Mouse (Mus musculus): Measurements from ENCODE around the gene Atp5f1.

Gene Atp5f1

GRCm38 (mm10) chr3:105932240-105933071 lies 27.4 kb downstream of the Atp5f1 start, which contains the start of gene I830077J02Rik:
TSS of gene I830077J02Rik (minus strand) at chr3:105932664.
- in situ Hi-C loops (cut with MboI; ENCODE audit: unreplicated experiment in 2 of 2), result no loop called here

GRCm38 (mm10) chr3:105931095-105931494 lies 28.8 kb downstream of the Atp5f1 start:
- in situ Hi-C loops (cut with MboI; ENCODE audit: unreplicated experiment in 2 of 2), result no loop called here

- in situ Hi-C loops (cut with MboI; ENCODE audit: unreplicated experiment in 2 of 2), result no loop called here
These were observed 30.1 kb downstream of the Atp5f1 start for GRCm38 (mm10) chr3:105929821-105930220.

GRCm38 (mm10) chr3:105928781-105929180 lies 31.1 kb downstream of the Atp5f1 start:
- in situ Hi-C loops (cut with MboI; ENCODE audit: unreplicated experiment in 2 of 2), result no loop called here

- in situ Hi-C loops (cut with MboI; ENCODE audit: unreplicated experiment in 2 of 2), result no loop called here
These were observed 31.7 kb downstream of the Atp5f1 start for GRCm38 (mm10) chr3:105928195-105928569.

- in situ Hi-C loops (cut with MboI; ENCODE audit: unreplicated experiment in 2 of 2), result no loop called here
These were observed 32.2 kb downstream of the Atp5f1 start for GRCm38 (mm10) chr3:105927561-105928194.

- in situ Hi-C loops (cut with MboI; ENCODE audit: unreplicated experiment in 2 of 2), result loop anchor here in 1 of 2 experiments (25.0 kb wide), 1 partner anchor 412 kb away; no protein-coding TSS in a partner anchor
These were observed 35.3 kb downstream of the Atp5f1 start for GRCm38 (mm10) chr3:105924616-105925015.

GRCm38 (mm10) chr3:105921959-105922358 lies 37.9 kb downstream of the Atp5f1 start:
- in situ Hi-C loops (cut with MboI; ENCODE audit: unreplicated experiment in 2 of 2), result loop anchor here in 1 of 2 experiments (25.0 kb wide), 1 partner anchor 410 kb away; no protein-coding TSS in a partner anchor

GRCm38 (mm10) chr3:105920743-105921142 lies 39.2 kb downstream of the Atp5f1 start:
- in situ Hi-C loops (cut with MboI; ENCODE audit: unreplicated experiment in 2 of 2), result loop anchor here in 1 of 2 experiments (25.0 kb wide), 1 partner anchor 408 kb away; no protein-coding TSS in a partner anchor

- in situ Hi-C loops (cut with MboI; ENCODE audit: unreplicated experiment in 2 of 2), result loop anchor here in 1 of 2 experiments (25.0 kb wide), 1 partner anchor 406 kb away; no protein-coding TSS in a partner anchor
These were observed 41.5 kb downstream of the Atp5f1 start for GRCm38 (mm10) chr3:105918355-105918745.

GRCm38 (mm10) chr3:105917656-105918354 lies 42.1 kb downstream of the Atp5f1 start:
- in situ Hi-C loops (cut with MboI; ENCODE audit: unreplicated experiment in 2 of 2), result loop anchor here in 1 of 2 experiments (25.0 kb wide), 1 partner anchor 406 kb away; no protein-coding TSS in a partner anchor

- in situ Hi-C loops (cut with MboI; ENCODE audit: unreplicated experiment in 2 of 2), result loop anchor here in 1 of 2 experiments (25.0 kb wide), 1 partner anchor 404 kb away; no protein-coding TSS in a partner anchor
These were observed 43.4 kb downstream of the Atp5f1 start for GRCm38 (mm10) chr3:105916455-105916854.

GRCm38 (mm10) chr3:105915281-105915680 lies 44.6 kb downstream of the Atp5f1 start:
- in situ Hi-C loops (cut with MboI; ENCODE audit: unreplicated experiment in 2 of 2), result loop anchor here in 1 of 2 experiments (25.0 kb wide), 1 partner anchor 403 kb away; no protein-coding TSS in a partner anchor

GRCm38 (mm10) chr3:105913839-105914681 lies 45.8 kb downstream of the Atp5f1 start:
- in situ Hi-C loops (cut with MboI; ENCODE audit: unreplicated experiment in 2 of 2), result loop anchor here in 1 of 2 experiments (25.0 kb wide), 1 partner anchor 402 kb away; no protein-coding TSS in a partner anchor

- in situ Hi-C loops (cut with MboI; ENCODE audit: unreplicated experiment in 2 of 2), result loop anchor here in 1 of 2 experiments (25.0 kb wide), 1 partner anchor 400 kb away; no protein-coding TSS in a partner anchor
These were observed 47.6 kb downstream of the Atp5f1 start for GRCm38 (mm10) chr3:105912097-105912880.

- in situ Hi-C loops (cut with MboI; ENCODE audit: unreplicated experiment in 2 of 2), result loop anchor here in 1 of 2 experiments (25.0 kb wide), 1 partner anchor 398 kb away; no protein-coding TSS in a partner anchor
These were observed 49.2 kb downstream of the Atp5f1 start for GRCm38 (mm10) chr3:105910519-105911190.

GRCm38 (mm10) chr3:105908976-105909375 lies 50.9 kb downstream of the Atp5f1 start:
- in situ Hi-C loops (cut with MboI; ENCODE audit: unreplicated experiment in 2 of 2), result loop anchor here (5.0 to 25.0 kb wide), 3 partner anchors 397 to 794 kb away; no protein-coding TSS in a partner anchor

Measured in v-Abl transformed pro-B cells (cell line).